In genomic region chr9:123768443-123768842, GRCm38 (mm10) we compare ENCODE assay signal across 22 mouse cellular contexts. TPM values are rescaled to one million over a fixed set of nuclear protein-coding genes. Genes with fewer than 3 reads are reported as not detected.
DNase-seq lines count a peak whose midpoint lies in the region; ATAC-seq and TF ChIP-seq lines count a peak whose summit lies in the region.
"Had no signal": no experiment of that assay in that cellular context is flagged by ENCODE, and none has a peak within 500 bp of the region (broad histone marks: within the 10 kb centered on the region; RNA-seq: fewer than 3 reads in every experiment).

No protein-coding gene starts in this region.

- peaks cover 2% of the 10 kb centered on the region; the same call in 1 of the 2 replicates for H3K36me3 ChIP-seq in liver, adult 2 months (ENCODE audit: control insufficient read depth, insufficient read depth, low read length)
- H3K36me3 ChIP-seq in liver, embryonic 11.5 days (ENCODE audit: control insufficient read depth, insufficient read depth, low read length) = no peaks in the 10 kb centered on the region
- no peaks in the 10 kb centered on the region for H3K36me3 ChIP-seq in stomach, postnatal 0 days (ENCODE audit: control insufficient read depth, insufficient read depth, low read length)
- H3K36me3 ChIP-seq: embryonic facial prominence, embryonic 10.5 days; heart, embryonic 13.5 days; limb, embryonic 10.5 days; midbrain, embryonic 13.5 days had no signal

- no peaks in the 10 kb centered on the region for H3K79me2 ChIP-seq in liver, adult 2 months (ENCODE audit: control insufficient read depth, insufficient read depth, low read length)

- H3K27ac ChIP-seq in liver, adult 2 months (replicated peaks; ENCODE audit: insufficient read depth, low read depth, low read length) = no peak overlapping the region
- no peak overlapping the region for H3K27ac ChIP-seq in liver, embryonic 11.5 days (ENCODE audit: low read depth, low read length)
- H3K27ac ChIP-seq in stomach, postnatal 0 days (replicated peaks) = no peak overlapping the region
- H3K27ac ChIP-seq: embryonic facial prominence, embryonic 10.5 days; heart, embryonic 13.5 days; hindbrain, postnatal 0 days; limb, embryonic 10.5 days; liver, embryonic 14.5 days; midbrain, embryonic 13.5 days had no signal

- no peak overlapping the region for H3K4me3 ChIP-seq in liver, adult 2 months (ENCODE audit: insufficient read depth, low read depth, low read length)
- H3K4me3 ChIP-seq in liver, embryonic 11.5 days (ENCODE audit: low read depth, low read length) = no peak overlapping the region
- H3K4me3 ChIP-seq in stomach, postnatal 0 days (ENCODE audit: low read depth, low read length) = no peak overlapping the region
- H3K4me3 ChIP-seq: embryonic facial prominence, embryonic 10.5 days; heart, embryonic 13.5 days; limb, embryonic 10.5 days; midbrain, embryonic 13.5 days had no signal

- no peak overlapping the region for H3K4me2 ChIP-seq in liver, embryonic 11.5 days
- H3K4me2 ChIP-seq in stomach, postnatal 0 days (replicated peaks; ENCODE audit: low read depth) = no peak overlapping the region
- H3K4me2 ChIP-seq: heart, embryonic 13.5 days; midbrain, embryonic 13.5 days had no signal

- no peaks in the 10 kb centered on the region for H3K9me3 ChIP-seq in liver, embryonic 11.5 days (ENCODE audit: control insufficient read depth, low read length)
- no peaks in the 10 kb centered on the region for H3K9me3 ChIP-seq in stomach, postnatal 0 days (ENCODE audit: control insufficient read depth, low read length)
- H3K9me3 ChIP-seq: embryonic facial prominence, embryonic 10.5 days; heart, embryonic 13.5 days; limb, embryonic 10.5 days; midbrain, embryonic 13.5 days had no signal

- no peak for TF ChIP-seq CTCF in liver, adult 2 months (IDR thresholded peaks at IDR 0.05; ENCODE audit: low read depth, low read length)
- no peak for TF ChIP-seq CTCF in stomach, postnatal 0 days (IDR thresholded peaks at IDR 0.05; ENCODE audit: low read depth)

- no peak for TF ChIP-seq POLR2A in liver, adult 2 months (IDR thresholded peaks at IDR 0.05; ENCODE audit: extremely low read depth, insufficient read depth, low read length)

- H3K27me3 ChIP-seq in liver, adult 2 months (ENCODE audit: control insufficient read depth, insufficient read depth, low read length) = no peaks in the 10 kb centered on the region
- H3K27me3 ChIP-seq in liver, embryonic 11.5 days (replicated peaks; ENCODE audit: control insufficient read depth, insufficient read depth, low read length) = no peaks in the 10 kb centered on the region
- no peaks in the 10 kb centered on the region for H3K27me3 ChIP-seq in stomach, postnatal 0 days (ENCODE audit: control insufficient read depth, insufficient read depth, low read length)
- H3K27me3 ChIP-seq: heart, embryonic 13.5 days; midbrain, embryonic 13.5 days had no signal

- 33% methylated on average over 1 of the region's 1 CpGs for WGBS in liver, adult 2 months
- WGBS in liver, embryonic 11.5 days = 58% methylated on average over 1 of the region's 1 CpGs
- WGBS in stomach, postnatal 0 days = 58% methylated on average over 1 of the region's 1 CpGs

- no peak for ATAC-seq in liver, embryonic 11.5 days (replicated peaks; ENCODE audit: low FRiP score)
- peak; percentile 83 for ATAC-seq in stomach, postnatal 0 days (ENCODE audit: low FRiP score, low TSS enrichment)
- ATAC-seq: forebrain, embryonic 16.5 days; hindbrain, postnatal 0 days; lung, postnatal 0 days; midbrain, embryonic 13.5 days had no signal

- DNase-seq in liver, adult 2 months (ENCODE audit: extremely low read depth, low read depth, low spot score) = peak; percentile 8
- no peak for DNase-seq in liver, embryonic 11.5 days (ENCODE audit: low spot score)
- peak; percentile 19 for DNase-seq in Muller cell, postnatal 12 days (ENCODE audit: inconsistent ontology term)
- peak; percentile 17 for DNase-seq in adrenal gland, postnatal 25 days
- peak; percentile 35 for DNase-seq in stomach, postnatal 0 days (ENCODE audit: low spot score)
- DNase-seq in heart, adult 18-20 months = no peak
- DNase-seq in left cerebral cortex, postnatal 10 days (ENCODE audit: extremely low spot score in 1 of 2, low spot score in 2 of 2) = no peak
- DNase-seq: cerebellum, adult 11 months; cerebellum, postnatal 36 days; kidney, postnatal 14 days had no signal

- no peak for TF ChIP-seq EP300 in stomach, postnatal 0 days (optimal IDR thresholded peaks at IDR 0.05)

- H3K9ac ChIP-seq in liver, adult 2 months (ENCODE audit: low read depth, low read length) = no peak overlapping the region
- no peak overlapping the region for H3K9ac ChIP-seq in liver, embryonic 11.5 days (ENCODE audit: low read depth, low read length)
- H3K9ac ChIP-seq in stomach, postnatal 0 days (ENCODE audit: low read length) = no peak overlapping the region
- H3K9ac ChIP-seq: heart, embryonic 13.5 days; liver, embryonic 14.5 days; midbrain, embryonic 13.5 days had no signal

- H3K4me1 ChIP-seq in liver, adult 2 months (ENCODE audit: control insufficient read depth, insufficient read depth, low read length) = no peaks in the 10 kb centered on the region
- no peaks in the 10 kb centered on the region for H3K4me1 ChIP-seq in liver, embryonic 11.5 days (replicated peaks; ENCODE audit: control insufficient read depth, insufficient read depth, low read length)
- H3K4me1 ChIP-seq in stomach, postnatal 0 days (replicated peaks; ENCODE audit: control insufficient read depth, insufficient read depth) = no peaks in the 10 kb centered on the region
- H3K4me1 ChIP-seq: embryonic facial prominence, embryonic 10.5 days; heart, embryonic 13.5 days; limb, embryonic 10.5 days; midbrain, embryonic 13.5 days had no signal

- intact Hi-C loops in left cerebral cortex, postnatal 10 days (cut with DNase I) = no loop called here

RNA-seq across cellular contexts. Expression of gene Cxcr6, which starts 37.8 kb away (rescaled TPM):
- 1.0 and 1.3 TPM in 2 replicates for total RNA-seq in liver, adult 2 months (2014; rRNA removed)
- polyA plus RNA-seq in liver, adult 2 months (2012; rRNA removed) = 0.70 and 0.76 TPM in 2 replicates
- 0.22 TPM in 1 of 2 replicates, not detected in the other for polyA plus RNA-seq in liver, embryonic 11.5 days (2014; fragmentation: Nextera tagmentation; extraction: Ambion mirVana)
- not detected in 2 replicates for total RNA-seq in adrenal gland, postnatal 25 days (2021)
- polyA plus RNA-seq in stomach, postnatal 0 days (2015; fragmentation: Nextera tagmentation; extraction: Ambion mirVana) = 0.41 and 0.44 TPM in 2 replicates
- total RNA-seq in heart, adult 18-20 months (2021) = under 1 TPM; 0.17 to 0.39 TPM
- total RNA-seq in left cerebral cortex, postnatal 10 days (2021) = not detected
- total RNA-seq: hindbrain, postnatal 0 days; layer of hippocampus, adult 8-10 months; left cerebral cortex, adult 18-20 months; MEL had no signal
- polyA plus RNA-seq: brain, embryonic 14.5 days; hindbrain, postnatal 0 days had no signal

RNA-seq across cellular contexts. Expression of gene Lztfl1, which starts 50.9 kb away (rescaled TPM):
- total RNA-seq in liver, adult 2 months (2014; rRNA removed) = 6.5 and 9.7 TPM in 2 replicates
- polyA plus RNA-seq in liver, adult 2 months (2012; rRNA removed) = 0.80 and 1.8 TPM in 2 replicates
- 30.3 and 32.6 TPM in 2 replicates for polyA plus RNA-seq in liver, embryonic 11.5 days (2014; fragmentation: Nextera tagmentation; extraction: Ambion mirVana)
- total RNA-seq in adrenal gland, postnatal 25 days (2021) = 43.3 and 53.7 TPM in 2 replicates
- polyA plus RNA-seq in stomach, postnatal 0 days (2015; fragmentation: Nextera tagmentation; extraction: Ambion mirVana) = 30.6 and 34.5 TPM in 2 replicates
- 10 to 100 TPM; 35.6 to 35.9 TPM for total RNA-seq in heart, adult 18-20 months (2021)
- total RNA-seq in left cerebral cortex, postnatal 10 days (2021) = 10 to 100 TPM; 72.3 to 72.9 TPM

Comparison
In these comparisons a context has a peak if more than half of its experiments do, and no peak if none do; other contexts are left out.
1. DNase-seq: peak in liver, adult 2 months (single experiment), Muller cell, postnatal 12 days (single experiment), adrenal gland, postnatal 25 days (single experiment) and stomach, postnatal 0 days (single experiment); none in liver, embryonic 11.5 days (single experiment), heart, adult 18-20 months (0 of 2) and left cerebral cortex, postnatal 10 days (0 of 2).